Mouse (Mus musculus): ENCODE data around the gene Masp1. TPM values are rescaled to one million over a fixed set of nuclear protein-coding genes. Genes with fewer than 3 reads are reported as not detected.
A peak's percentile ranks its signal among the peaks of the same experiment; 100 is the strongest.

The Masp1 gene
- polyA plus RNA-seq, 1 experiment = 2.2 TPM

- Histone ChIP-seq H3K4me1 (ENCODE audit: control insufficient read depth, insufficient read depth, low read length) (0 out of 2 replicates have a peak, but pooled peaks cover 2% of the 10 kb centered on the region), H3K4me3 (replicated peaks; ENCODE audit: extremely low read depth, low read depth, low read length) (no peak overlapping the region)
- WGBS = 67% methylated on average over 8 of the region's 8 CpGs
Observed at GRCm38 (mm10) chr16:23419565-23420085, 101.0 kb downstream of the Masp1 start.

GRCm38 (mm10) chr16:23417456-23418240 lies 103.0 kb downstream of the Masp1 start:
- H3K4me1 ChIP-seq (ENCODE audit: control insufficient read depth, insufficient read depth, low read length) = 0 out of 2 replicates have a peak, but pooled peaks cover 2% of the 10 kb centered on the region
- DNase-seq = no peak
- 80% methylated on average over 13 of the region's 13 CpGs for WGBS
- TF ChIP-seq POLR2A (IDR thresholded peaks at IDR 0.05; ENCODE audit: borderline replicate concordance, extremely low read depth, low read depth, low read length) (no peak), CTCF (IDR thresholded peaks at IDR 0.05; ENCODE audit: insufficient read depth, low read length) (no peak)
- no peak overlapping the region for H3K4me3 ChIP-seq (replicated peaks; ENCODE audit: extremely low read depth, low read depth, low read length)

More at GRCm38 (mm10) chr16:23419565-23420085, 101.0 kb downstream of the Masp1 start:
- DNase-seq = no peak
- TF ChIP-seq POLR2A (IDR thresholded peaks at IDR 0.05; ENCODE audit: borderline replicate concordance, extremely low read depth, low read depth, low read length) (no peak), CTCF (IDR thresholded peaks at IDR 0.05; ENCODE audit: insufficient read depth, low read length) (no peak)

GRCm38 (mm10) chr16:23416657-23417293 lies 103.8 kb downstream of the Masp1 start:
- Histone ChIP-seq H3K4me1 (ENCODE audit: control insufficient read depth, insufficient read depth, low read length) (0 out of 2 replicates have a peak, but pooled peaks cover 2% of the 10 kb centered on the region), H3K4me3 (replicated peaks; ENCODE audit: extremely low read depth, low read depth, low read length) (no peak overlapping the region)
- 37% methylated on average over 9 of the region's 9 CpGs for WGBS
- DNase-seq = no peak
- TF ChIP-seq CTCF (IDR thresholded peaks at IDR 0.05; ENCODE audit: insufficient read depth, low read length) (no peak), POLR2A (IDR thresholded peaks at IDR 0.05; ENCODE audit: borderline replicate concordance, extremely low read depth, low read depth, low read length) (no peak)

- TF ChIP-seq POLR2A (IDR thresholded peaks at IDR 0.05; ENCODE audit: borderline replicate concordance, extremely low read depth, low read depth, low read length) = peak; percentile 70; the same call in 1 of the 2 replicates
- no peak for TF ChIP-seq CTCF (IDR thresholded peaks at IDR 0.05; ENCODE audit: insufficient read depth, low read length)
- 0 out of 2 replicates have a peak, but pooled peaks cover 2% of the 10 kb centered on the region for H3K4me1 ChIP-seq (ENCODE audit: control insufficient read depth, insufficient read depth, low read length)
- H3K4me3 ChIP-seq (replicated peaks; ENCODE audit: extremely low read depth, low read depth, low read length) = no peak overlapping the region
- DNase-seq = peak; percentile 25
- WGBS = 29% methylated on average over 10 of the region's 10 CpGs
Observed at GRCm38 (mm10) chr16:23416261-23416656, 104.4 kb downstream of the Masp1 start.

GRCm38 (mm10) chr16:23412930-23413329 lies 107.7 kb downstream of the Masp1 start:
- 77% methylated on average over 6 of the region's 6 CpGs for WGBS
- TF ChIP-seq POLR2A (IDR thresholded peaks at IDR 0.05; ENCODE audit: borderline replicate concordance, extremely low read depth, low read depth, low read length) = no peak
- TF ChIP-seq CTCF (IDR thresholded peaks at IDR 0.05; ENCODE audit: insufficient read depth, low read length) = no peak
- DNase-seq = no peak
- Histone ChIP-seq H3K4me3 (replicated peaks; ENCODE audit: extremely low read depth, low read depth, low read length) (no peak overlapping the region), H3K4me1 (ENCODE audit: control insufficient read depth, insufficient read depth, low read length) (0 out of 2 replicates have a peak, but pooled peaks cover 2% of the 10 kb centered on the region)

GRCm38 (mm10) chr16:23403008-23403755 lies 117.4 kb downstream of the Masp1 start:
- DNase-seq = peak; percentile 73
- Histone ChIP-seq H3K4me3 (replicated peaks; ENCODE audit: extremely low read depth, low read depth, low read length) (no peak overlapping the region), H3K4me1 (ENCODE audit: control insufficient read depth, insufficient read depth, low read length) (no peaks in the 10 kb centered on the region)
- TF ChIP-seq POLR2A (IDR thresholded peaks at IDR 0.05; ENCODE audit: borderline replicate concordance, extremely low read depth, low read depth, low read length) (no peak), CTCF (IDR thresholded peaks at IDR 0.05; ENCODE audit: insufficient read depth, low read length) (peak; percentile 43; the same call in 1 of the 2 replicates)
- WGBS = 31% methylated on average over 8 of the region's 8 CpGs

- Histone ChIP-seq H3K4me3 (replicated peaks; ENCODE audit: extremely low read depth, low read depth, low read length) (no peak overlapping the region), H3K4me1 (ENCODE audit: control insufficient read depth, insufficient read depth, low read length) (no peaks in the 10 kb centered on the region)
- DNase-seq = no peak
- TF ChIP-seq POLR2A (IDR thresholded peaks at IDR 0.05; ENCODE audit: borderline replicate concordance, extremely low read depth, low read depth, low read length) (no peak), CTCF (IDR thresholded peaks at IDR 0.05; ENCODE audit: insufficient read depth, low read length) (no peak)
- WGBS = 83% methylated on average over 3 of the region's 3 CpGs
Observed at GRCm38 (mm10) chr16:23401959-23402358, 118.7 kb downstream of the Masp1 start.

GRCm38 (mm10) chr16:23401463-23401862 lies 119.2 kb downstream of the Masp1 start:
- Histone ChIP-seq H3K4me3 (replicated peaks; ENCODE audit: extremely low read depth, low read depth, low read length) (no peak overlapping the region), H3K4me1 (ENCODE audit: control insufficient read depth, insufficient read depth, low read length) (no peaks in the 10 kb centered on the region)
- no peak for DNase-seq
- 36% methylated on average over 4 of the region's 4 CpGs for WGBS
- TF ChIP-seq POLR2A (IDR thresholded peaks at IDR 0.05; ENCODE audit: borderline replicate concordance, extremely low read depth, low read depth, low read length) (no peak), CTCF (IDR thresholded peaks at IDR 0.05; ENCODE audit: insufficient read depth, low read length) (no peak)

Other genes with a start within 250 kb of the Masp1 start
- gene Rtp1, start 91.7 kb downstream of the Masp1 start, polyA plus RNA-seq (2012; rRNA removed) = not detected in 2 replicates
- 11.5 and 21.3 TPM in 2 replicates for gene Rtp4, start 524 bp downstream of the Masp1 start, polyA plus RNA-seq (2012; rRNA removed)

Measured in lung, adult 2 months (tissue).